Mouse (Mus musculus) lung, adult 2 months (tissue): ENCODE measurements around the gene Akr1b3. TPM values are rescaled to one million over a fixed set of nuclear protein-coding genes. Genes with fewer than 3 reads are reported as not detected.

Experiments
- DNase-seq: peaks from one replicate; pipeline ENCODE4 v3.0.0; 2022
- H3K4me1 ChIP-seq: fragments of 200-500 bp; 2 replicates; pipeline ENCODE4 v1.6.1; 2011; ENCODE audit warnings: low read length; ENCODE audit not compliant: control insufficient read depth, insufficient read depth
- H3K4me3 ChIP-seq: fragments of 200-500 bp; replicated peaks from 2 replicates; pipeline ENCODE3; 2011; ENCODE audit warnings: low read depth, mild to moderate bottlenecking, control low read depth, low read length; ENCODE audit errors: extremely low read depth
- CTCF ChIP-seq: fragments of 200-500 bp; IDR thresholded peaks from 2 replicates; pipeline ENCODE4 v1.5.1; 2011; ENCODE audit warnings: mild to moderate bottlenecking, low read length, control low read depth; ENCODE audit not compliant: insufficient read depth
- POLR2A ChIP-seq: fragments of 200-500 bp; IDR thresholded peaks from 2 replicates; pipeline ENCODE4 v1.6.1; 2011; ENCODE audit warnings: low read depth, mild to moderate bottlenecking, control low read depth, low read length, borderline replicate concordance; ENCODE audit errors: extremely low read depth
- WGBS: fragments of 180-500 bp; shearing (Covaris S2); methylation state at CpG from one replicate; pipeline ENCODE4 v1.1.7; 2018; 5-methylcytosine and 5-hydroxymethylcytosine counted together
- polyA plus RNA-seq: library from polyadenylated mRNA; depleted of rRNA; stranded (reverse); fragments of >200 nt; gene quantifications from 2 replicates; pipeline ENCODE4 v1.2.3, GENCODE M21; 2012; rRNA removed

Gene Akr1b3
- polyA plus RNA-seq, 1 experiment, result 153 TPM

DNA sequence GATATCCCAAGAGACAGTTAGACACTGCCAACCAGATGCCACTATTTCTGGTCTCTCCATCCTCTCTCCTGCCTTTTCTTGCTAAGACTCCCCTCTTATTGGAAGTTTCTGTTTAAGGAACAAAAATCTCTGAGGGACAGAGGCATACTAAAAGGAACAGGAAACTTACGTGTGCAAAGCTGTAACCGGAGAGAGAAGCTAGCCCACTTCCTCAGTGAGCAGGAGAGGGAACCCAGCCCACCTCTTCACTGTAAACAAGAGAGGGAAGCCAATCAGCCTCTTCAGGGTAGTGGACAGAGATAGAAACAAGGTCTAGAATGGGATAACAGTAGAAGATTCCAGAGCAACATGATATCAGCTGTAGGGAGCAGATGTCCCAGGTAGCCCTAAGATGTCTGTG lies 44.2 kb downstream of the Akr1b3 start:
- no peak for DNase-seq
- Histone ChIP-seq H3K4me1 (no peaks in the 10 kb centered on the region), H3K4me3 (no peak overlapping the region)
- WGBS, result 30% methylated on average over 2 of the region's 2 CpGs
- TF ChIP-seq CTCF (no peak), POLR2A (no peak)

- TF ChIP-seq POLR2A, result no peak
- no peak for TF ChIP-seq CTCF
- no peak for DNase-seq
- no peak overlapping the region for H3K4me3 ChIP-seq
- H3K4me1 ChIP-seq, result no peaks in the 10 kb centered on the region
- WGBS, result 81% methylated on average over 5 of the region's 5 CpGs
Observed at GRCm38 (mm10) chr6:34272462-34272861, 44.8 kb downstream of the Akr1b3 start.

DNA sequence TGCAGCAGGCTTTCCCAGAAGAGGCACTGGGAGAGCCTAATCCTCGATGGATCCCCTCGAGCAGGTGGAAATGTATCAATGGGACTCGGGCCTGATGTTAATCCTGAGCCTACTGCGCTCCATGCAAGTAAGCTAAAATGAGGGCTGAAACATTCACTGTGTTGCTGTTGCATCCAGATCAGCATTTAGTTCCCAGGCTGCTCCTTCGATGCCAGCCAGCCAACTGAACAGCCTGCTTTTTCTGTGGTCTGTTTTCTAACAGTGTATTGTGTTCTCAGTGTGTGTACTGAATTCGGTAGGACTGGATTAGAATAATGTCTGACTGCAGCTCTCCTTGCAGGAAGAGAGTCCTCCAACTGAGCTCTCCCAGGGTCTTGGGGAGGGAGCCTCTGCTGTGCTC lies 46.6 kb downstream of the Akr1b3 start:
- no peak for DNase-seq
- 68% methylated on average over 6 of the region's 6 CpGs for WGBS
- no peak overlapping the region for H3K4me3 ChIP-seq
- no peak for TF ChIP-seq CTCF
- no peak for TF ChIP-seq POLR2A
- H3K4me1 ChIP-seq, result no peaks in the 10 kb centered on the region

- no peak for TF ChIP-seq POLR2A
- TF ChIP-seq CTCF, result no peak
- WGBS, result 89% methylated on average over 5 of the region's 5 CpGs
- Histone ChIP-seq H3K4me1 (no peaks in the 10 kb centered on the region), H3K4me3 (no peak overlapping the region)
- no peak for DNase-seq
Observed at GRCm38 (mm10) chr6:34258546-34258945, 58.7 kb downstream of the Akr1b3 start.

Other genes starting within 250 kb of the Akr1b3 start
- 13.9 and 21.1 TPM in 2 replicates for gene Slc35b4, start 140.4 kb downstream of the Akr1b3 start, polyA plus RNA-seq
- gene Akr1b8, start 36.6 kb upstream of the Akr1b3 start, polyA plus RNA-seq, result 9.1 and 13.8 TPM in 2 replicates
- gene Akr1b10, start 66.7 kb upstream of the Akr1b3 start, polyA plus RNA-seq, result 13.7 and 21.2 TPM in 2 replicates
- gene Akr1b7, start 94.9 kb upstream of the Akr1b3 start, polyA plus RNA-seq, result 0.40 and 0.73 TPM in 2 replicates
- 17.6 and 23.2 TPM in 2 replicates for gene Bpgm, start 158.7 kb upstream of the Akr1b3 start, polyA plus RNA-seq